Mouse (Mus musculus) midbrain, embryonic 13.5 days (tissue): ENCODE measurements around the gene Notch2. TPM values are rescaled to one million over a fixed set of nuclear protein-coding genes. Genes with fewer than 3 reads are reported as not detected.

ENCODE experiments used
- ATAC-seq: fragments of 200-750 bp; cut with Nextera tagmentation; 2 replicates; pipeline ENCODE4 v1.8.0; 2017; ENCODE audit warnings: mild to moderate bottlenecking, moderate TSS enrichment, moderate library complexity
- H3K27ac ChIP-seq: fragments of 300-500 bp; sonication (generic); 2 replicates; pipeline ENCODE4 v1.5.1; 2015; ENCODE audit warnings: inconsistent platforms, mild to moderate bottlenecking, moderate library complexity
- H3K27me3 ChIP-seq: fragments of 300-500 bp; sonication (generic); 2 replicates; pipeline ENCODE4 v1.6.1; 2015; ENCODE audit warnings: mild to moderate bottlenecking, inconsistent platforms
- H3K36me3 ChIP-seq: fragments of 300-500 bp; sonication (generic); 2 replicates; pipeline ENCODE4 v1.6.1; 2015; ENCODE audit warnings: mild to moderate bottlenecking, inconsistent platforms
- H3K4me1 ChIP-seq: fragments of 300-500 bp; sonication (generic); replicated peaks from 2 replicates; pipeline ENCODE4 v1.6.1; 2015; ENCODE audit warnings: inconsistent platforms
- H3K4me2 ChIP-seq: fragments of 300-500 bp; sonication (generic); replicated peaks from 2 replicates; pipeline ENCODE4 v1.6.1; 2015; ENCODE audit warnings: moderate library complexity, mild to moderate bottlenecking, inconsistent platforms
- H3K4me3 ChIP-seq: fragments of 300-500 bp; sonication (generic); replicated peaks from 2 replicates; pipeline ENCODE4 v1.5.1; 2015; ENCODE audit warnings: mild to moderate bottlenecking, inconsistent platforms
- H3K9ac ChIP-seq: fragments of 300-500 bp; sonication (generic); replicated peaks from 2 replicates; pipeline ENCODE4 v1.6.1; 2015; ENCODE audit warnings: mild to moderate bottlenecking, inconsistent platforms
- H3K9me3 ChIP-seq: fragments of 300-500 bp; sonication (generic); 2 replicates; pipeline ENCODE4 v1.6.1; 2016; ENCODE audit warnings: mild to moderate bottlenecking, inconsistent platforms
- whole genome bisulfite sequencing: fragments of 180-500 bp; shearing (Covaris S2); methylation state at CpG from one replicate; pipeline ENCODE4 v1.1.7; 2015; 5-methylcytosine and 5-hydroxymethylcytosine counted together
- polyA plus RNA-seq: library from polyadenylated mRNA; unstranded; fragments of >200 nt; fragmentation: Nextera tagmentation; extraction: Ambion mirVana; gene quantifications from 2 replicates; pipeline ENCODE4 v1.2.1, GENCODE M21; 2015

Gene Notch2
- polyA plus RNA-seq, 1 experiment from 2014 or later = 10.0 TPM

DNA sequence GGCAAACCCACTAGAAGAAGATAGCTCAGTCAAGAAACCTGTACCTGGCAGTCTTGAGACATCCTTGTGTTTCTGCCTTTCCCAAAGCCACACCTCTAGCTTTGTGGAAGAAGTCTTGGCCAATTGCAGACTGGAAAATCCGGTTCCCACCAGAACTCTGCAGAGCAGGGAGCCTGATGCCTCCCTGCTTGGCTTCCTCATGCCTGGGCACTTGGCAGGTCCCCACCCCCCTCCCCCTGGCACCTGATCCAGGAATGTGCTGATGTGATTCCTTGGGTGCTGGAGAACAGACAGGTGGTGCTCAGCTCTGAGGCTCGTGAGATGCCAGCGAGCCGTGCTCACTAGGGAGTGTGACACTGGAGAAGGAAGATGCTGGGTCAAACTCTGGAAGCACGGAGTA, 85.3 kb downstream of the Notch2 start:
- Histone ChIP-seq H3K4me1 (peaks cover 11% of the 10 kb centered on the region), H3K9me3 (no peaks in the 10 kb centered on the region), H3K4me2 (no peak overlapping the region), H3K9ac (no peak overlapping the region), H3K4me3 (no peak overlapping the region), H3K27me3 (no peaks in the 10 kb centered on the region), H3K27ac (no peak overlapping the region), H3K36me3 (peaks cover 43% of the 10 kb centered on the region)
- ATAC-seq = no peak
- WGBS = 89% methylated on average over 5 of the region's 5 CpGs

DNA sequence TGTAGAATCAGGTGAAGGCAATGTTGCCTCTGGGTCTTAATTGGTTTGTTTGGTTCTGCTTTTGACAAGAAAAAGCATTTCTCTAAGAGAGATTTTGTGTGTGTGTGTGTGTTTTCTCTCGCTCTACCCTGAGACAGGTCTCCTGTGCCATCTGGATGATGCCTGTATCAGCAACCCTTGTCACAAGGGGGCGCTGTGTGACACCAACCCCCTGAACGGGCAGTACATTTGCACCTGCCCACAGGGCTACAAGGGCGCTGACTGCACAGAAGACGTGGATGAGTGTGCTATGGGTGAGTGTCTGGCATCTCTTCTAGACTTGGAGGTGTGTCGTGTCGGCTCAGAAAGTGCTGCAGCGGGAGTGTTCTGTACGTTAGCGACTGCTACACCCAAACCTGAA, 86.0 kb downstream of the Notch2 start:
- H3K9ac ChIP-seq = no peak overlapping the region
- H3K4me2 ChIP-seq = no peak overlapping the region
- H3K4me3 ChIP-seq = no peak overlapping the region
- no peak overlapping the region for H3K27ac ChIP-seq
- 88% methylated on average over 10 of the region's 10 CpGs for WGBS
- no peaks in the 10 kb centered on the region for H3K27me3 ChIP-seq
- ATAC-seq = no peak
- peaks cover 8% of the 10 kb centered on the region for H3K4me1 ChIP-seq
- peaks cover 43% of the 10 kb centered on the region for H3K36me3 ChIP-seq
- no peaks in the 10 kb centered on the region for H3K9me3 ChIP-seq

DNA sequence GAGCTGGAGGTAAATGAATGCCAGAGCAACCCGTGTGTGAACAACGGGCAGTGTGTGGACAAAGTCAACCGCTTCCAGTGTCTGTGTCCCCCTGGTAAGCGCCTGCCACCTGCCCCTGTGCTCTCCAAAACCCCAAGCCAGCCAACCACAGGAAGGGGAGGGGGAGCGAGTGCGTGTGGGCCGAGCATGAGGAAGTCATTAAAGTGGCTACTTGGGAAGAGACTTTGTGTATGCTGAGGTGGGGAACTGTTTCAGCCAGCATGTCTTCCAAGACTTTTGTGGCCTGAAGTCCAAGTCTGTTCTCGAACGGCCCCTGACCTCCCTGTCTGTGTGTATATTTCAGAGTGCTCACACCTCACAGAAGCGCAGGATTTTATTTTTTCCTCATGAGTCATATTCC, 88.2 kb downstream of the Notch2 start:
- Histone ChIP-seq H3K4me1 (peaks cover 25% of the 10 kb centered on the region), H3K9me3 (no peaks in the 10 kb centered on the region), H3K36me3 (peaks cover 43% of the 10 kb centered on the region), H3K4me2 (no peak overlapping the region), H3K4me3 (no peak overlapping the region), H3K27ac (no peak overlapping the region), H3K9ac (no peak overlapping the region), H3K27me3 (no peaks in the 10 kb centered on the region)
- WGBS = 89% methylated on average over 10 of the region's 10 CpGs
- ATAC-seq = no peak

DNA sequence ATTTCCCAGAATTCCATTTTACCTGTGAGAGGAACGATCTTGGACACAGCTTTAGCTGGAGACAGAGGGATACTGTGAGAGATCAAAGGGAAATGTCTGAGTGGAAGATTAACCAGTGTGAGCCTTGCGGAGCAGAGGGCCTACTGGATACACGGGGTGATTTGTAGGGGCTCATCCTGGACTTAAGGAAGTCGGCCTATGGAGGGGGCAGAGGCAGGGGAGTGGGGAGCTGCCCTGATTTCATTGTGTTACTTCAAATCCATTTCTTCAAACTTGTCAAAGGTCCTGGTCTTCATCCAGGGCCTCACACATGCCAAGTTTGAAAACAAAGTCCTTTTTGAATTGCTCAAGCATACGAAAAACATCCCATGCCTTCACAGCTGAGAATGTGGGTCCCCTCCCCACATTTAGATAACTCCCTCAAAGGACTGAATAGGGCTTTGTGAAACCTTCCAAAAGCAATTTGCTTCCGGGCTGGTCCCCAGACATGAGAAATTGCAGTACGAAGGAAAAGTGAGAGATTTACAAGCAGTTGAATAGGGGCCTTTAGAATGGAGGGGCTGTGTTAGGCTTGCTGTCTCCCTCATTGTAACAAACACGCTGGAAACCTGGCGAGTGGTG, 91.6 kb downstream of the Notch2 start:
- peak; percentile 62 for ATAC-seq
- Histone ChIP-seq H3K27me3 (no peaks in the 10 kb centered on the region), H3K9me3 (no peaks in the 10 kb centered on the region), H3K4me3 (no peak overlapping the region), H3K4me1 (peaks cover 34% of the 10 kb centered on the region), H3K4me2 (no peak overlapping the region), H3K36me3 (peaks cover 33% of the 10 kb centered on the region), H3K27ac (peak overlapping the region; percentile 68), H3K9ac (no peak overlapping the region)
- 17% methylated on average over 9 of the region's 9 CpGs for WGBS

GRCm38 (mm10) chr3:98105496-98105895, 92.2 kb downstream of the Notch2 start:
- Histone ChIP-seq H3K4me3 (no peak overlapping the region), H3K27me3 (no peaks in the 10 kb centered on the region), H3K36me3 (peaks cover 28% of the 10 kb centered on the region), H3K4me2 (no peak overlapping the region), H3K4me1 (peaks cover 34% of the 10 kb centered on the region), H3K9me3 (no peaks in the 10 kb centered on the region), H3K27ac (peak overlapping the region; percentile 68), H3K9ac (no peak overlapping the region)
- WGBS = 70% methylated on average over 6 of the region's 6 CpGs
- no peak for ATAC-seq

DNA sequence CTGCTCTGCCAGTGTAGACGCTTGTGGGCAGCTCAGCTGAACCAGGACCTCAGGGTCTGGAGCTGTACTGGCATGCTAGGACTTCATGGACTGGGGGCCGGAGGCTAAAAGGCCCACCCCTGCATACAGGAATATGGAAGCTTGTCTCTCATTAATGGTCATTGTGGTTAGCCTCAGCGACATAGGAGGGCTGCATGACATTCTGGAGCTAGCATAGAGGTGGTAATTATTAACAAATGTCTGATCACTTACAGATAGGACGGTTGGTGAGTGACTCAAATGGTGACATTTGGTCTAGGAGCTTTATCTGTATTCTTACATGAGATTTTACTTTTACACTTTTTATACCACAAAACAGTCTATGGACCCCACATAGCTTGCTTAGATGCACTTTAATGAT, 92.8 kb downstream of the Notch2 start:
- Histone ChIP-seq H3K9me3 (no peaks in the 10 kb centered on the region), H3K27ac (peak overlapping the region; percentile 68), H3K4me3 (no peak overlapping the region), H3K4me1 (peaks cover 34% of the 10 kb centered on the region), H3K36me3 (peaks cover 22% of the 10 kb centered on the region), H3K4me2 (no peak overlapping the region), H3K9ac (no peak overlapping the region), H3K27me3 (no peaks in the 10 kb centered on the region)
- ATAC-seq = no peak
- 79% methylated on average over 4 of the region's 4 CpGs for WGBS

DNA sequence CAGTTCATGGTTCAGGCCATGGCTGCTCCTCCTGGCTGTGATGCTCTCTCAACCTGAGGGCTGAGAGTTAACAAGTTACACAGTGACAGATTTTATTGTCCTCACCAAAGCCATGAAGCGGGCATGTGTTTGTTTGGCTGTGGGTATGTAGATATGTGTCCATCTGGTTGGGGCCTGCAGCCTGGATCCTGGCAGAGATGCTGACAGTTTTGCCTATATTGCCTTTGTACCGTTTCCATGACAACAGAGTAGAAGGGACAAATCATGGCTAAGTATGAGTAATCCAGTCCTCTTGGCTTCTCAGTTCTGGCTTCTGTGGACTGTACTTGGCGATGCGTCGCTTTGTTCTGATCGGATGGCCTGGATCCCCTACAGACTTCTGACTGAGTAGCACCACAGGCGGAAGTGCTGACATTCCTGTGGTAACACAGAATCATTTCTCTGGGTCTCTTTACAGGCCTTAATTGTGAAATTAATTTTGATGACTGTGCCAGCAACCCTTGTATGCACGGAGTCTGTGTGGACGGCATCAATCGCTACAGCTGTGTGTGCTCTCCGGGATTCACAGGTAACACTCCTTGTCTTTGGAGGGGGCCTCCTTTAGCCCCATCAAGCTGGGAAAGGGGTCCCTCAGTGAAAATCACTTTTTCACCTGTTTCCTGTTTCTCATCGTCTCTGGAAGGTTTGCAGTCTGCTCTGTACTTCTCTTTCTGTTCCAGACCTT, 93.4 kb downstream of the Notch2 start:
- H3K27me3 ChIP-seq = no peaks in the 10 kb centered on the region
- peaks cover 18% of the 10 kb centered on the region for H3K36me3 ChIP-seq
- peak overlapping the region; percentile 8 for H3K27ac ChIP-seq
- peaks cover 34% of the 10 kb centered on the region for H3K4me1 ChIP-seq
- H3K4me3 ChIP-seq = no peak overlapping the region
- no peak overlapping the region; the same call in 1 of the 2 replicates for H3K9ac ChIP-seq
- ATAC-seq = peak; percentile 82
- WGBS = 56% methylated on average over 12 of the region's 12 CpGs
- no peak overlapping the region for H3K4me2 ChIP-seq
- no peaks in the 10 kb centered on the region for H3K9me3 ChIP-seq

GRCm38 (mm10) chr3:98108416-98108815, 95.1 kb downstream of the Notch2 start:
- Histone ChIP-seq H3K4me2 (no peak overlapping the region), H3K4me3 (no peak overlapping the region), H3K27me3 (no peaks in the 10 kb centered on the region), H3K27ac (no peak overlapping the region), H3K9ac (no peak overlapping the region), H3K36me3 (peaks cover 3% of the 10 kb centered on the region), H3K4me1 (peaks cover 34% of the 10 kb centered on the region), H3K9me3 (no peaks in the 10 kb centered on the region)
- 95% methylated on average over 4 of the region's 4 CpGs for WGBS
- ATAC-seq = no peak

DNA sequence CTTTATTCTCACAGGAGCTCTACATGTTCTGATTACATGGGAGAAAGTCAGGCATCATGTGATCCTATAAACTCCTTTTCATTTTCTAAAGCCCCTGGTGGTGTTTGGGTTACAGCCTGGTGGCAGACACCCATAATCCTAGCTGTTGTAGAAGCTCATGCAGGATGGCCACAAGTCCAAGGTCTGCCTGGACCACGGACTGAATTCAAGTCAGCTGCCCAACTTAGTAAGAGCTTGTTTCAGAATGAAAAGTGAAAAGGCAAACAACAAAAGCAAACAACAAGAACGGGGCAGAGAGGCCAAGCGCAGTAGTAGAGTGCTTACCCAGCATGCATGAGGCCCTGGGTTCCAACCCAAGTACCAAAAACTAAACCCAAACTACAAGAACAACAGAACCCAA, 95.5 kb downstream of the Notch2 start:
- Histone ChIP-seq H3K4me3 (no peak overlapping the region), H3K27ac (no peak overlapping the region), H3K27me3 (no peaks in the 10 kb centered on the region), H3K36me3 (peaks cover 4% of the 10 kb centered on the region), H3K4me1 (peaks cover 34% of the 10 kb centered on the region), H3K9ac (no peak overlapping the region), H3K9me3 (no peaks in the 10 kb centered on the region), H3K4me2 (no peak overlapping the region)
- WGBS = 77% methylated on average over 3 of the region's 3 CpGs
- ATAC-seq = no peak

DNA sequence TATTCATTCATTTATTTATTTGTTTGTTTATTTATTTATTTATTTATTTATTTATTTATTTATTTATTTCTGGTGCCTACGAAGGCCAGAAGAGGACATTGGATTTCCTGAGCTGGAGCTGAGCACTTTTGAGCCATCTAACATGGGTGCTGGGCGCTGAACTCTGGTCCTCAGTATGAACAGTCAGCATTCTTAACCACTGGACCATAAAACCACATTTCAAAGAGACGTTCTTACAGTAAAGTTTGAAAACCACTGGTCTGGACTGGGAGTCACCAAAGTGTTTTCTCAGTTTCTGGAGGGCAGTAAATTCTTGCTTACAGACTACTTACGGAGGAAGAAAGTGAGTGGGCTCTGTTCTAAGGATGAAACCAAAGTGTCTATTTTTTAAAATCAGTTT, 97.3 kb downstream of the Notch2 start:
- Histone ChIP-seq H3K27ac (no peak overlapping the region), H3K9me3 (no peaks in the 10 kb centered on the region), H3K27me3 (no peaks in the 10 kb centered on the region), H3K9ac (no peak overlapping the region), H3K4me1 (peaks cover 18% of the 10 kb centered on the region), H3K4me2 (no peak overlapping the region), H3K4me3 (no peak overlapping the region), H3K36me3 (peaks cover 4% of the 10 kb centered on the region)
- WGBS = 84% methylated on average over 4 of the region's 4 CpGs
- no peak for ATAC-seq

DNA sequence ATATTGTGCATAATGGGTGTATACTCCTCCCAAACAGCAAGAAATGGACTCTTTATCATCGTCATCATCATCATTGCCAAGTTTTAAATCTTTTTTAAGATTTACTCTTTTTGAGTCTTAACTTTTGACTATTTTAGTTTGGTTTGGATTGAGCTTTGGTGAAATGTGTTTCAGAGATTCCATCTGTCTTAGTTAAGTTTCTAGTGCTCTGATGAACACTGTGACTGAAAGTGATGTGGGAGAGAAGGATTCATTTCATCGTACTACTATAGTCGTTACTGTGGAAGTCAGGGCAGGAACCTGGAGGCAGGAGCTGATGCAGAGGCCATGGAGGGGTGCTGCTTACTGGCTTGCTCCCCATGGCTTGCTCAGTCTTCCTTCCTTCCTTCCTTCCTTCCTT, 104.9 kb downstream of the Notch2 start:
- Histone ChIP-seq H3K4me3 (no peak overlapping the region), H3K9me3 (no peaks in the 10 kb centered on the region), H3K4me1 (0 out of 2 replicates have a peak, but pooled peaks cover 3% of the 10 kb centered on the region), H3K9ac (no peak overlapping the region), H3K4me2 (no peak overlapping the region), H3K36me3 (peaks cover 39% of the 10 kb centered on the region), H3K27me3 (no peaks in the 10 kb centered on the region), H3K27ac (no peak overlapping the region)
- WGBS = 94% methylated on average over 3 of the region's 3 CpGs
- ATAC-seq = no peak

DNA sequence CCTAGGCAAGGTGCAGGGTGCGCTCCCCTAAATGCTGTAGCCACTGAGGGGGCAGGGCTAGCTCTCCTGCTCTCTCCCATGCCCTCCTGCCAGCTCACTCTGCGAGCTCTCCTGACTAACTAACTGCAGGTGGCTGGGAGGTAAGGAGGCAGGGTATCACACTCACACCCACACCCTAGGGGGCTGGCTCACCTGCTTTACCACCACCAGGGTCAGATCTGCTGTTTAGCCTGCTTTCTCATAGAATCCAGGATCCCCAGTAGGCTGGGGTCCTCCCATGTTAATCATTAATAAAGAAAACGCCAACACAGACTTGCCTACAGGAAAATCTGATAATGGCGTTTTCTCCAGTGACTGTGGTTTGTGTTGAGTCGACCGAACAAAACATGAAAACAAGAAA, 106.0 kb downstream of the Notch2 start:
- Histone ChIP-seq H3K27ac (no peak overlapping the region), H3K9me3 (no peaks in the 10 kb centered on the region), H3K9ac (no peak overlapping the region), H3K4me1 (0 out of 2 replicates have a peak, but pooled peaks cover 3% of the 10 kb centered on the region), H3K4me2 (no peak overlapping the region), H3K4me3 (no peak overlapping the region), H3K36me3 (peaks cover 46% of the 10 kb centered on the region), H3K27me3 (no peaks in the 10 kb centered on the region)
- no peak for ATAC-seq
- 92% methylated on average over 6 of the region's 6 CpGs for WGBS
